Mouse (Mus musculus) lung, embryonic 14.5 days (tissue): ENCODE data around the gene Notch4. TPM values are rescaled to one million over a fixed set of nuclear protein-coding genes. Genes with fewer than 3 reads are reported as not detected.
A peak's percentile ranks its signal among the peaks of the same experiment; 100 is the strongest.

Experiments
- ATAC-seq: fragments of 200-750 bp; cut with Nextera tagmentation; 2 replicates; pipeline ENCODE4 v1.8.0; 2017; ENCODE audit warnings: mild to moderate bottlenecking, moderate TSS enrichment, moderate library complexity; ENCODE audit not compliant: insufficient read depth
- DNase-seq: peaks from one replicate; pipeline ENCODE4 v3.0.0-alpha.2; 2015
- H3K27ac ChIP-seq: fragments of 300-500 bp; sonication (generic); 2 replicates; pipeline ENCODE4 v1.5.1; 2014; ENCODE audit warnings: low read depth, mild to moderate bottlenecking, moderate library complexity
- H3K27me3 ChIP-seq: fragments of 300-500 bp; sonication (generic); 2 replicates; pipeline ENCODE4 v1.6.1; 2014; ENCODE audit warnings: low read length, control low read depth; ENCODE audit not compliant: insufficient read depth
- H3K36me3 ChIP-seq: fragments of 300-500 bp; sonication (generic); 2 replicates; pipeline ENCODE4 v1.6.1; 2014; ENCODE audit warnings: control low read depth; ENCODE audit not compliant: insufficient read depth
- H3K4me1 ChIP-seq: fragments of 300-500 bp; sonication (generic); 2 replicates; pipeline ENCODE4 v1.6.1; 2014; ENCODE audit warnings: antibody characterized with exemption, control low read depth; ENCODE audit not compliant: insufficient read depth
- H3K4me2 ChIP-seq: fragments of 300-500 bp; sonication (generic); 2 replicates; pipeline ENCODE4 v1.6.1; 2014; ENCODE audit warnings: mild to moderate bottlenecking
- H3K4me3 ChIP-seq: fragments of 300-500 bp; sonication (generic); 2 replicates; pipeline ENCODE4 v1.5.1; 2014; ENCODE audit warnings: low read depth, low read length
- H3K9ac ChIP-seq: fragments of 300-500 bp; sonication (generic); 2 replicates; pipeline ENCODE4 v1.6.1; 2014
- H3K9me3 ChIP-seq: fragments of 300-500 bp; sonication (generic); 2 replicates; pipeline ENCODE4 v1.6.1; 2016; ENCODE audit warnings: low read depth, low read length, control low read depth
- CTCF ChIP-seq: IDR thresholded peaks from 2 replicates; pipeline ENCODE4 v1.5.1; 2016; ENCODE audit warnings: antibody characterized with exemption, low read depth
- WGBS: fragments of 180-500 bp; shearing (Covaris S2); extraction: QIAGEN DNeasy Blood & Tissue Kit; methylation state at CpG from one replicate; pipeline ENCODE4 v1.1.7; 2014; 5-methylcytosine and 5-hydroxymethylcytosine counted together
- polyA plus RNA-seq: library from polyadenylated mRNA; unstranded; fragments of >200 nt; fragmentation: Nextera tagmentation; extraction: Ambion mirVana; gene quantifications from 2 replicates; pipeline ENCODE4 v1.2.1, GENCODE M21; 2014

Notch4 gene
- polyA plus RNA-seq, 1 experiment from 2014 or later: 8.5 TPM

DNA sequence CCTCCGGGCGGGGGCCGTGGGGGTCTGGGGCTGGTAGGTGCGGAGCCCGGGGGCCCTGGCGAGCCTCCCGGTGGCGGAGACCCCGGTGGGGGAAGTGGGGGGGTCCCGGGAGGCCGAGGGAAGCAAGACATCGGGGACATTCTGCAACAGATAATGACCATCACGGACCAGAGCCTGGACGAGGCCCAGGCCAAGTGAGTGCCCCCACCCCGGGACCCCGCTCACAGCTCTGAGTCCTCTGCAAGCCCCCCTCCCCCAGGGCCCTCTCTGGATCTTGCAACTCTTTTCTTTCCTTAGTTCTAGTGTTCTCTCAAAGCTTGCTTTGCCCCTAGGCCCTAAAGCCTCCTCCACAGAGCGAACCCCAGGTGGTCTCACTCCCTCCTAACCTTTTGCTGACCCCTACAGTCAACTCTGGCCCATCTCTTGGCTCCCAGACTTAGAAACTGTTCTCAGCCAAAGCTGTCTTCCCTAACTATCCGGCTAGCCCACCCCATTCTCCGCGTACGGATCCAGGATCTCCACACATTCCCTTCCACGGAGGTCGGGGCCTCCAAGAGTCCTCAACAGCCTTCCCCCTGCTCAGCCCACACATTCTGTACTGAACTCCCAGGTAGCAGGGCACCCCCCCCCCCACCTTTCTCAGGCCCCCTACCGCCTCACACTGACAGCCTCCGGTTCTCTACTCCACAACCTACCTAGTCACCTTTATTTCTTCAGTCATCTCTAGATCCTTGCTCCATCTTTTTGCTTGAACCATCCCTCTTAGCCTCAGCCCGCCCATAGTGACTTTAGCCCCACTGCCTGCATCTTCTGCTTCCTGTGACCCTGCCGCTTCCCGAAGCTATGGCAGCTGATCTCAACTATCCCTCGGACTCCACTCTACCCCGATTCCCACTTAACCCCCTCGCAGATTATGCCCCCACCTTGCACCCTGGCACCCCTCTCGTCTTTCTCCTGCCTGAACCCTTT is 28.8 kb downstream of the Notch4 start:
- H3K4me3 ChIP-seq: peak overlapping the region; percentile 87
- no peak for TF ChIP-seq CTCF
- peak overlapping the region; percentile 97 for H3K4me2 ChIP-seq
- ATAC-seq (peak; percentile 11; the same call in 1 of the 2 replicates), DNase-seq (peak; percentile 66)
- H3K9me3 ChIP-seq: no peaks in the 10 kb centered on the region
- H3K9ac ChIP-seq: peak overlapping the region; percentile 95
- peaks cover 49% of the 10 kb centered on the region for H3K4me1 ChIP-seq
- peaks cover 30% of the 10 kb centered on the region for H3K36me3 ChIP-seq
- H3K27ac ChIP-seq: peak overlapping the region; percentile 98
- WGBS: 1% methylated on average over 32 of the region's 32 CpGs
- no peaks in the 10 kb centered on the region for H3K27me3 ChIP-seq

DNA sequence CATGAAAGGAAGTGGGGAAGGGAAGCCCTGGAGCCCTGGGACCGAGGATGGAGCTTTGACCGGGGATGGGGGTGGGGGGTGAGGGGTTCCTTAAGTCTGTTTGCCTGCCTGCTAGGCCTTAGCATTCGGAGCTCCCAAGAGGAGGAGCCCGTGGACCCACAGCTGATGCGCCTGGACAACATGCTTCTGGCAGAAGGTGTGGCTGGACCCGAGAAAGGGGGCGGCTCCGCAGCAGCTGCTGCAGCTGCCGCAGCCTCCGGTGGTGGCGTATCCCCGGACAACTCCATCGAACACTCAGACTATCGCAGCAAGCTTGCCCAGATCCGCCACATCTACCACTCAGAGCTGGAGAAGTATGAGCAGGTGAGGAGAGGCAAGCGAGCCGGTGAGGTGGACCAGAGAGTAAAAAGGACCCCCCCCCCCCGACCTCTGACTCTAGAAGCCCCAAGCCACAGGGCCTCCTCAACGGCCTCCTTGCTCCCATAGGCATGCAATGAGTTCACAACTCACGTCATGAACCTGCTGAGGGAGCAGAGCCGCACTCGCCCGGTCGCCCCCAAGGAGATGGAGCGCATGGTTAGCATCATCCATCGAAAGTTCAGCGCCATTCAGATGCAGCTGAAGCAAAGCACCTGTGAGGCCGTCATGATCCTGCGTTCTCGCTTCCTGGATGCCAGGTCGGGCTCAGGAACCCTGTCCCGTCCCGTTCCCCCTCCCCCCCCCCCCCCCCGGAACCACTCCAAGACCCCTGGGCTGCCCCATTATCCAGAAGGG is 29.9 kb downstream of the Notch4 start:
- no peaks in the 10 kb centered on the region for H3K27me3 ChIP-seq
- H3K36me3 ChIP-seq: peaks cover 30% of the 10 kb centered on the region
- peak; percentile 17; the same call in 1 of the 2 replicates for TF ChIP-seq CTCF
- no peaks in the 10 kb centered on the region for H3K9me3 ChIP-seq
- H3K4me1 ChIP-seq: peaks cover 48% of the 10 kb centered on the region
- DNase-seq (peak; percentile 68), ATAC-seq (no peak)
- peak overlapping the region; percentile 87 for H3K4me3 ChIP-seq
- H3K9ac ChIP-seq: peak overlapping the region; percentile 95
- WGBS: 37% methylated on average over 31 of the region's 34 CpGs
- no peak overlapping the region for H3K27ac ChIP-seq
- H3K4me2 ChIP-seq: peak overlapping the region; percentile 97

DNA sequence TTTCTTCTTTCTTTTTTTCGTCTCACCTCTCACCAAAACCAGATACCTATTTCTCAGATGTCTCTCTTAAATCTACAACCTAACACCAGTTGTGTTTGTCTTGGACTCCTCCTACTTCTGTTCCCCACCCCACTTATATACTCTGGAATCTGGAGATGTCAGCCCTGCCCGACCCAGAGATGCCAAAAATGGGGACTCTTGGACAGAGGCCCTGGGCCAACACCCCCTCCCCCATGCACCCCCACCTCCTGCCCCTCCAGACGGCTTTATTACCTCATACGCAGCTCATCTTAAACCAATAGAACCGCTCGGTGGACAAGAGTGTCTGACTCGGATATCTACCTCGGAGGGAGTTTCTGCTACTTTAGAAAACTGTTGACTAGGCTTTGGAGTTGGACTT is 32.0 kb downstream of the Notch4 start:
- 48% methylated on average over 8 of the region's 8 CpGs for WGBS
- no peak overlapping the region for H3K27ac ChIP-seq

DNA sequence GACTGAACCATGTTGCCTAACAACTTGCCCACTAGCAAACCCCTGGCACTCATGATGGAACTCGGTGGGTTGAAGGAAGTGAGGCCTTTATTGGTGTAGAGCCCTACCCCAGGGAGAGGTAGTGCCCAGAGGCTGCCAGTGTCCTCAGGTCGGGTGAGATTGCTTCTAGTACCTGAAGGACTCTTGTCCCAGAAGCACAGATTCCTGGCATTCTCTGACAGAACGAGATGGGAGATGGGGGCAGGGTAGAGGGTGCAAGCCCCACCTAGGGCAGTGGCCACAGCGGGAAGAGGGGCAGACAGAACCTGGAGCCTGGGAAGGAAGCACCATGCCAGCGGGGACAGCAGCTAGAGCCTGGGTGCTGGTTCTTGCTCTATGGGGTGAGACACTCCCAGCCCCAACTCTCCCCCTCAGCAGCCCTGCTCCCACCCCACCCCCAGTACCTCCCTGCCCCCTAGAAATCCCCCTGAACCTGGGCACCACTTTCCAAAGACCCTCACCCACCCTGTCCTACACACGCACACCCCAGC is 33.6 kb downstream of the Notch4 start, which contains the start of gene Ager:
Ager (plus strand) TSS at position 297 of the 530 bp plus-strand sequence.
- Histone ChIP-seq H3K4me3 (0 out of 2 replicates have a peak within 1 kb of the TSS, but pooled peaks have one; percentile 1), H3K4me1 (peaks cover 24% of the 10 kb centered on the region), H3K9me3 (no peaks in the 10 kb centered on the region), H3K4me2 (peak within 1 kb of the TSS; percentile 45), H3K36me3 (peaks cover 51% of the 10 kb centered on the region), H3K9ac (peak within 1 kb of the TSS; percentile 51), H3K27me3 (no peaks in the 10 kb centered on the region), H3K27ac (peak within 1 kb of the TSS; percentile 65)
- WGBS: 13% methylated on average over 6 of the region's 6 CpGs
- DNase-seq: peak; percentile 59
- no peak for TF ChIP-seq CTCF
- peak; percentile 20; the same call in 1 of the 2 replicates for ATAC-seq

More for the DNA sequence above, 32.0 kb downstream of the Notch4 start:
- Histone ChIP-seq H3K36me3 (peaks cover 43% of the 10 kb centered on the region), H3K9me3 (no peaks in the 10 kb centered on the region), H3K4me3 (no peak overlapping the region), H3K4me2 (no peak overlapping the region), H3K4me1 (peaks cover 28% of the 10 kb centered on the region), H3K27me3 (no peaks in the 10 kb centered on the region), H3K9ac (no peak overlapping the region)
- ATAC-seq (no peak), DNase-seq (no peak)
- no peak for TF ChIP-seq CTCF

DNA sequence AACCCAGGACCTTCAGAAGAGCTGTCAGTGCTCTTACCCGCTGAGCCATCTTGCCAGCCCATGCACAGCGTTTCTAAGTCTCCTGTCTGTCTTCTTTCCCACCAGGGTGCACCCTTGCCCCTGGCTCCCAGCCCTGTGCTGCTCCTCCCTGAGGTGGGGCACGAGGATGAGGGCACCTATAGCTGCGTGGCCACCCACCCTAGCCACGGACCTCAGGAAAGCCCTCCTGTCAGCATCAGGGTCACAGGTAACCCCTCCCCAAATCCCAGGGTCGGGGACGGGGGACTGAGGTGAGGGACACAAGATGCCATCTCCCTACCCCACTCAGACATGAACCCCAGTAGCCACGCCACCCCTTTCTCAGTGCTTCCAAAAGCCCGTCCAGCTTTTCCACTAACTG is 35.8 kb downstream of the Notch4 start:
- no peaks in the 10 kb centered on the region for H3K27me3 ChIP-seq
- H3K27ac ChIP-seq: no peak overlapping the region
- no peak overlapping the region for H3K4me2 ChIP-seq
- no peaks in the 10 kb centered on the region for H3K9me3 ChIP-seq
- ATAC-seq: no peak
- no peak for DNase-seq
- 67% methylated on average over 9 of the region's 9 CpGs for WGBS
- no peak overlapping the region for H3K9ac ChIP-seq
- H3K4me1 ChIP-seq: peaks cover 18% of the 10 kb centered on the region
- H3K36me3 ChIP-seq: peaks cover 40% of the 10 kb centered on the region
- no peak overlapping the region for H3K4me3 ChIP-seq
- no peak for TF ChIP-seq CTCF

DNA sequence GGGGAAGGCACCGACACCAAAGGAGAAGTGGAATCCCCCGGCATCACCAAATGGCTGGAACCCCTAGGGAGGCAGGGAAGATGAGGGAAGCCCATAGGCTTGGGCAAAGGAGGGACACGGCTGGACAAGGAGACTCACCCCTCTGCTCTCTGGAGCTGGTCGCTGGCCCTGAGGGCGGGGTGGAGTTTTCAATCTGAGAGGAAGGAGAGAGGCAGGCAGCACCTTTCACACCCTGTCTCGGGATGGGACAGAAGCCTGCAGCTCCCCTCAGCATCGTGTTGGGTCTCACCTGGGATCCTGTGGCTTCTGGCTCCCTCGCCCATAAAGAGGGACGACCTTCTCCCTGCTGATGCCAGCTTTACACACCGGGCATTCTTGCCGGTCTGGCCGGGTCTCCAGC is 37.7 kb downstream of the Notch4 start:
- Histone ChIP-seq H3K4me1 (peaks cover 18% of the 10 kb centered on the region), H3K9ac (no peak overlapping the region)

More for the DNA sequence above, 37.7 kb downstream of the Notch4 start:
- ATAC-seq: no peak
- H3K27me3 ChIP-seq: no peaks in the 10 kb centered on the region
- no peak overlapping the region for H3K4me3 ChIP-seq
- 74% methylated on average over 12 of the region's 12 CpGs for WGBS
- H3K27ac ChIP-seq: no peak overlapping the region
- DNase-seq: no peak
- H3K9me3 ChIP-seq: no peaks in the 10 kb centered on the region
- peak overlapping the region; percentile 78; the same call in 1 of the 2 replicates for H3K4me2 ChIP-seq
- no peak for TF ChIP-seq CTCF
- H3K36me3 ChIP-seq: peaks cover 22% of the 10 kb centered on the region
